Mouse (Mus musculus): ENCODE results near the gene Slc34a1.
A peak's percentile ranks its signal among the peaks of the same experiment; 100 is the strongest.

Gene Slc34a1

GRCm38 (mm10) chr13:55444286-55444936, 46.4 kb downstream of the Slc34a1 start:
- peak; percentile 91 for DNase-seq (ENCODE audit: low read depth)

GRCm38 (mm10) chr13:55444937-55445315, 46.9 kb downstream of the Slc34a1 start, which contains the start of gene Grk6:
Gene Grk6 (plus strand): TSS chr13:55445072.
- peak; percentile 99 for DNase-seq (ENCODE audit: low read depth)

- peak; percentile 69 for DNase-seq (ENCODE audit: low read depth)
Observed at GRCm38 (mm10) chr13:55445361-55446091, 47.5 kb downstream of the Slc34a1 start.

- peak; percentile 37 for DNase-seq (ENCODE audit: low read depth)
Observed at GRCm38 (mm10) chr13:55446483-55447105, 48.6 kb downstream of the Slc34a1 start.

- DNase-seq (ENCODE audit: low read depth): peak; percentile 72
Observed at GRCm38 (mm10) chr13:55447543-55447943, 49.6 kb downstream of the Slc34a1 start.

- DNase-seq (ENCODE audit: low read depth): peak; percentile 54
Observed at GRCm38 (mm10) chr13:55448131-55448530, 50.1 kb downstream of the Slc34a1 start.

GRCm38 (mm10) chr13:55449205-55449604, 51.2 kb downstream of the Slc34a1 start:
- DNase-seq (ENCODE audit: low read depth): peak; percentile 35

- DNase-seq (ENCODE audit: low read depth): peak; percentile 58
Observed at GRCm38 (mm10) chr13:55449679-55450441, 51.9 kb downstream of the Slc34a1 start.

- DNase-seq (ENCODE audit: low read depth): no peak
Observed at GRCm38 (mm10) chr13:55450511-55450980, 52.6 kb downstream of the Slc34a1 start.

- DNase-seq (ENCODE audit: low read depth): no peak
Observed at GRCm38 (mm10) chr13:55451296-55451695, 53.3 kb downstream of the Slc34a1 start.

- DNase-seq (ENCODE audit: low read depth): no peak
Observed at GRCm38 (mm10) chr13:55451785-55452549, 54.0 kb downstream of the Slc34a1 start.

- peak; percentile 51 for DNase-seq (ENCODE audit: low read depth)
Observed at GRCm38 (mm10) chr13:55462965-55463364, 65.0 kb downstream of the Slc34a1 start.

GRCm38 (mm10) chr13:55463399-55464026, 65.5 kb downstream of the Slc34a1 start:
- DNase-seq (ENCODE audit: low read depth): no peak

GRCm38 (mm10) chr13:55464027-55464884, 66.3 kb downstream of the Slc34a1 start, which contains the start of gene Prr7:
Gene Prr7 (plus strand): TSS chr13:55464267.
- peak; percentile 87 for DNase-seq (ENCODE audit: low read depth)

GRCm38 (mm10) chr13:55465184-55465583, 67.2 kb downstream of the Slc34a1 start:
- DNase-seq (ENCODE audit: low read depth): no peak

Measured in naive thymus-derived CD4-positive, alpha-beta T cell, adult 2 months (primary cell).